Mouse (Mus musculus) liver, embryonic 13.5 days (tissue): Measurements from ENCODE around the gene Gm11239. TPM values are rescaled to one million over a fixed set of nuclear protein-coding genes. Genes with fewer than 3 reads are reported as not detected.
"Not testable (repeated sequence)": the region's sequence is repeated elsewhere in the genome, so short reads cannot be mapped to it uniquely, and the experiment has no call there.

Experiments
- ATAC-seq: fragments of 200-750 bp; cut with Nextera tagmentation; 2 replicates; pipeline ENCODE4 v1.8.0; 2017; ENCODE audit warnings: low read depth, mild to moderate bottlenecking, moderate number of reproducible peaks, moderate library complexity
- DNase-seq: peaks from one replicate; pipeline ENCODE4 v3.0.0; 2022
- H3K27ac ChIP-seq: fragments of 300-500 bp; sonication (generic); 2 replicates; pipeline ENCODE4 v1.5.1; 2015; ENCODE audit warnings: moderate library complexity, mild to moderate bottlenecking, inconsistent platforms
- H3K27me3 ChIP-seq: fragments of 300-500 bp; sonication (generic); 2 replicates; pipeline ENCODE4 v1.6.1; 2015; ENCODE audit warnings: mild to moderate bottlenecking, inconsistent platforms
- H3K36me3 ChIP-seq: fragments of 300-500 bp; sonication (generic); 2 replicates; pipeline ENCODE4 v1.6.1; 2015; ENCODE audit warnings: mild to moderate bottlenecking, inconsistent platforms
- H3K4me1 ChIP-seq: fragments of 300-500 bp; sonication (generic); replicated peaks from 2 replicates; pipeline ENCODE4 v1.6.1; 2015; ENCODE audit warnings: inconsistent platforms
- H3K4me2 ChIP-seq: fragments of 300-500 bp; sonication (generic); 2 replicates; pipeline ENCODE4 v1.6.1; 2015; ENCODE audit warnings: inconsistent platforms, mild to moderate bottlenecking, moderate library complexity
- H3K4me3 ChIP-seq: fragments of 300-500 bp; sonication (generic); replicated peaks from 2 replicates; pipeline ENCODE4 v1.5.1; 2015; ENCODE audit warnings: mild to moderate bottlenecking, inconsistent platforms
- H3K9ac ChIP-seq: fragments of 300-500 bp; sonication (generic); 2 replicates; pipeline ENCODE4 v1.6.1; 2015; ENCODE audit warnings: mild to moderate bottlenecking, inconsistent platforms
- H3K9me3 ChIP-seq: fragments of 300-500 bp; sonication (generic); replicated peaks from 2 replicates; pipeline ENCODE4 v1.6.1; 2016; ENCODE audit warnings: inconsistent platforms
- WGBS: fragments of 180-500 bp; shearing (Covaris S2); methylation state at CpG from one replicate; pipeline ENCODE4 v1.1.7; 2015; ENCODE audit not compliant: insufficient replicate concordance; 5-methylcytosine and 5-hydroxymethylcytosine counted together
- polyA plus RNA-seq: library from polyadenylated mRNA; unstranded; fragments of >200 nt; fragmentation: Nextera tagmentation; extraction: Ambion mirVana; gene quantifications from 2 replicates; pipeline ENCODE4 v1.2.1, GENCODE M21; 2015

The Gm11239 gene
- not detected in 2 replicates for polyA plus RNA-seq

GRCm38 (mm10) chr4:73668054-73668453 lies at the start of gene Gm11239:
TSS of gene Gm11239 (plus strand) at chr4:73668354.
- not testable (repeated sequence) for DNase-seq, H3K4me3 ChIP-seq, ATAC-seq, H3K36me3 ChIP-seq, H3K4me1 ChIP-seq, H3K4me2 ChIP-seq, H3K9ac ChIP-seq, H3K9me3 ChIP-seq, H3K27me3 ChIP-seq, H3K27ac ChIP-seq
- WGBS: no CpG with 5 or more reads among the region's 4 CpGs

GRCm38 (mm10) chr4:73622684-73623083 lies 45.5 kb upstream of the Gm11239 start, which contains the start of gene Gm11237:
TSS of gene Gm11237 (plus strand) at chr4:73622984.
- not testable (repeated sequence) for H3K4me3 ChIP-seq, H3K36me3 ChIP-seq, DNase-seq, H3K4me2 ChIP-seq, ATAC-seq, H3K9ac ChIP-seq, H3K9me3 ChIP-seq, H3K4me1 ChIP-seq, H3K27ac ChIP-seq, H3K27me3 ChIP-seq
- WGBS: no CpG with 5 or more reads among the region's 3 CpGs

- not testable (repeated sequence) for ATAC-seq, H3K36me3 ChIP-seq, H3K4me1 ChIP-seq, H3K4me3 ChIP-seq, H3K27me3 ChIP-seq, H3K4me2 ChIP-seq, H3K9ac ChIP-seq, DNase-seq, H3K9me3 ChIP-seq, H3K27ac ChIP-seq
- WGBS: no CpG with 5 or more reads among the region's 4 CpGs
These were observed 30.3 kb upstream of the Gm11239 start, which contains the start of gene Gm11236 for GRCm38 (mm10) chr4:73637821-73638220. TSS of gene Gm11236 (plus strand) at chr4:73638121.

- WGBS: 66% methylated on average over 4 of the region's 4 CpGs
- not testable (repeated sequence) for ATAC-seq, H3K27ac ChIP-seq, H3K36me3 ChIP-seq, H3K27me3 ChIP-seq, H3K9me3 ChIP-seq, H3K9ac ChIP-seq, H3K4me1 ChIP-seq, H3K4me2 ChIP-seq, H3K4me3 ChIP-seq, DNase-seq
These were observed 6.3 kb upstream of the Gm11239 start for GRCm38 (mm10) chr4:73661864-73662263.

DNA sequence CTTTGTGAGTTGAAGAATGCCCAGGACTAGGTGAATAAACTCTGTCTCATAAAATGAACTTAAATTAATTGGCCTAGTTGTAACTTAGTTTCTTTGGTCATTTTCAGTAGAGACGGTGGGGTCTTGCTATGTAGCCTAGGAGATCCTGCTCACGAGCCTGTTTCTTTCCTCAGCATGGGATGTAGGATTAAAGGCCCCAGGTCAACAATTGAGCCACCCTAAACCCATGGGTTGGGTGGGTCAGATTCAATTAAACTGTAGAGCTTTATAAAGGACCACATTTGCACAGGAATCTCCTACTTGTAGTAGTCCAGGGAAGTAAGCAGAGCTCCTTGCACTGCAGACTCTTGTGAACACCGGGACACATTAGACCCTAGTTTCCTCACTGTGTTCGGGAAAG lies 15.1 kb downstream of the Gm11239 start, which contains the start of gene Gm428:
Gm428 (plus strand) TSS at position 301 of the 400 bp plus-strand sequence.
- DNase-seq, H3K4me1 ChIP-seq, H3K36me3 ChIP-seq, ATAC-seq, H3K9me3 ChIP-seq, H3K27ac ChIP-seq, H3K27me3 ChIP-seq, H3K9ac ChIP-seq, H3K4me3 ChIP-seq, H3K4me2 ChIP-seq: not testable (repeated sequence)
- WGBS: 50% methylated on average over 1 of the region's 4 CpGs

DNA sequence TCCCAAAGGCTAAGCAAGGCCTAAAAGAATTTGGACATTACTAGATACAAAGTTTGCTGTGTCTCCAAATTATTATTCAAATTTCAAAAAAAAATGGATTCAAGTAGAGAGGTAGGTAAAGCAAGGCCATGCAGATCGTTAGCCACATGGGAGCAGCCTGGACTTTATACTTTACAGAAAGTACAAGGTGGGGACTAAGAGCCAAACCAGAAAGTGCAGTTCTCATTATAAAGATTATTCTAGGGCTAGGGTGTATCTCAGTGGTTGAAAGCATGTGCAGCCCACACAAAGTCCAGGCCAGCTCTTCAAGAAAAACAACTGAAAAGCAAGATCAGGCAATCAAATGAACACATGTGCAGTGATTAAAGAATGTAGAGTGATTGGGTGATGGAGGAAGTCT lies 50.6 kb downstream of the Gm11239 start:
- 63% methylated on average over 1 of the region's 1 CpGs for WGBS
- H3K9me3 ChIP-seq: no peaks in the 10 kb centered on the region; the same call in 1 of the 2 replicates
- no peak overlapping the region for H3K4me2 ChIP-seq
- H3K4me1 ChIP-seq: no peaks in the 10 kb centered on the region
- H3K36me3 ChIP-seq: no peaks in the 10 kb centered on the region
- DNase-seq: no peak
- no peak overlapping the region for H3K9ac ChIP-seq
- no peak overlapping the region for H3K4me3 ChIP-seq
- no peaks in the 10 kb centered on the region for H3K27me3 ChIP-seq
- ATAC-seq: no peak
- no peak overlapping the region for H3K27ac ChIP-seq

DNA sequence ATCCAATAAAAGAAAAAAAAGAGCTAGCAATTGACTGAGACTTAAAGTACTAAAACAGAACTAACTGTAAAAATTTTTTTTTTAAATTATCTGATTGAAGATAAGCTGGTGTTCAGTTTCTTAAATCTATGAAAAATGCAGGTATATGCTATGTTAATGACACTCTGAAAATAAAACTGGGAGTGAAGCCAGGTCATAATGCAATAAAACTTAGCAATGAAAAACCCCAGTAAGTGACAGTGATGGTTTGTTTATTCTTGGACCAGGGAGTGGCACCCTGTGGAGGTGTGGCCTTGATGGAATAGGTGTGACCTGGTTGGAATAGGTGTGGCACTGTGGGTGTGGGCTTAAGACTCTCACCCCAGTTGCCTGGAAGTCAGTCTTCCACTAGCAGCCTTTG lies 51.7 kb downstream of the Gm11239 start:
- no peak overlapping the region for H3K4me2 ChIP-seq
- no peaks in the 10 kb centered on the region for H3K36me3 ChIP-seq
- ATAC-seq (no peak), DNase-seq (no peak)
- H3K27me3 ChIP-seq: no peaks in the 10 kb centered on the region
- H3K4me3 ChIP-seq: no peak overlapping the region
- no peak overlapping the region for H3K27ac ChIP-seq
- no peak overlapping the region for H3K9ac ChIP-seq
- no peaks in the 10 kb centered on the region; the same call in 1 of the 2 replicates for H3K9me3 ChIP-seq
- H3K4me1 ChIP-seq: no peaks in the 10 kb centered on the region

Other genes with a start within 250 kb of the Gm11239 start
- gene Gm11238, start 60.5 kb upstream of the Gm11239 start, polyA plus RNA-seq: not detected in 2 replicates
- gene Gm11237, start 45.4 kb upstream of the Gm11239 start, polyA plus RNA-seq: not detected in 2 replicates
- gene Gm11236, start 30.2 kb upstream of the Gm11239 start, polyA plus RNA-seq: not detected in 2 replicates
- not detected in 2 replicates for gene Gm428, start 15.2 kb downstream of the Gm11239 start, polyA plus RNA-seq
- gene Rasef, start 122.6 kb downstream of the Gm11239 start, polyA plus RNA-seq: not detected in 2 replicates
- gene Gm11758, start 207.9 kb downstream of the Gm11239 start, polyA plus RNA-seq: not detected in 2 replicates
- gene Gm11757, start 222.8 kb downstream of the Gm11239 start, polyA plus RNA-seq: not detected in 2 replicates
- not detected in 2 replicates for gene Gm13871, start 237.6 kb downstream of the Gm11239 start, polyA plus RNA-seq